Mouse (Mus musculus): ENCODE results near the gene Rpl23. TPM values are rescaled to one million over a fixed set of nuclear protein-coding genes. Genes with fewer than 3 reads are reported as not detected.
A peak's percentile ranks its signal among the peaks of the same experiment; 100 is the strongest.

The Rpl23 gene
- total RNA-seq, 2 experiments from 2014 or later = 454 to 515 TPM

DNA sequence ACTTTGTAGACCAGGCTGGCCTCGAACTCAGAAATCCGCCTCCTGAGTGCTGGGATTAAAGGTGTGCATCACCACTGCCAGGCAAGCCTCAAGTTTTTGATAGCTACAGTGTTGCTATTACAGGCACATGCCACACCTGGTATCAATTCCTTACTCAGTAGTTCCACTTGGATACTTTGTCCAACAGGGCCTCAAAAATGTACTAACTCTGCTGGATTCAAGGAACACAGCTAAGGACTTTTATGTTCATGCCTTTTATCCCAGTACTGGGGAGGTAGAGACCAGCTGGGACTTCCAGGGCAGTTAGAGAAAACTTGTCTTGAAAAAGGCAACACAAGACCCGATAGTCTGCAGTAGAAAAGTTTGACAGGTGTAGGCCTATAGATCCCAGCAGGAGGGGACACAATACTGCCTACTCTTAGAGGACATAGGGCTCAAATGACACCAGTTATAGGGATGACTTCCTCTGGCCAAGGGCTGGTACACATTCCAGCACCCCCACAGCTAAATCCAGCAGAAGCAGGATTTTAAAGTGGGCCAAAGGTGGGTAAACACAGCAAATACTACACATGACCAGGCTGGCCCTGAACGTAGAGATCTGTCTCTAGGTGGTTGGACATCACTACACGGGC, 5.6 kb downstream of the Rpl23 start:
- intact Hi-C loops (cut with DNase I) = no loop called here
- no peak for DNase-seq (ENCODE audit: low spot score)

DNA sequence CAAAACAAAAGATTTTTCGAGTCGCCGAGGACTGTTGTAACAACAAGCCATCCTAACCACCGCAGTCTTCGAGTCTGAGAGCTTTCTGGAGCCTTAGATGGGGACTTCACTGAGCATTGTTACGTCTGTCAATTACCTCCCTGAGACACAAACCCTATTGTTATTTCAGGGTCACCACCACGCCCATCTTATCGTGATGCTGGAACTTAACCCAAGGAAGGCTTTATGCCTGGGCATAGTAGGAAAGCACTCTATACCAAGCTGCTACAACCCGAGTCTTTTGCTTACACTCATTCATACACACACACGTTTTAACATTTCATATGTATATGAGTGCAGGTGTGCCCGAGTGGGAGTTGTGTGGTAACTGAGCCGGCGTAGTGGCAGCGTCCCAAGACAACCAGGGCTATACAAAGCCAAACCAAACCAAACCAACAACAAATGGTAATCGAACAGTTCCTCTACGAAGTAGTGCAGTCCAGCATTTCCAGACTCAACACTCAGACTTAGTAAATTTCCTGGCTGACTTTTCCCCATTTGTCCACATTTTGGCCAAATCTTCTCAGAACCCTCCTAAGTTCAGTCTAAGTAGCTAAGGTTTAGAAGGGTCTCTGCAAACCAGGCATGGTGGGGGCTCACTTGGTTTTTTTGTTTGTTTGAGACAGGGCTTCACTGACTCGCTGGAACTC, 6.3 kb downstream of the Rpl23 start, which contains the start of gene 1700001P01Rik:
TSS of gene 1700001P01Rik (minus strand) at position 111 of the 689 bp plus-strand sequence.
- intact Hi-C loops (cut with DNase I) = no loop called here
- no peak for DNase-seq (ENCODE audit: low spot score)

DNA sequence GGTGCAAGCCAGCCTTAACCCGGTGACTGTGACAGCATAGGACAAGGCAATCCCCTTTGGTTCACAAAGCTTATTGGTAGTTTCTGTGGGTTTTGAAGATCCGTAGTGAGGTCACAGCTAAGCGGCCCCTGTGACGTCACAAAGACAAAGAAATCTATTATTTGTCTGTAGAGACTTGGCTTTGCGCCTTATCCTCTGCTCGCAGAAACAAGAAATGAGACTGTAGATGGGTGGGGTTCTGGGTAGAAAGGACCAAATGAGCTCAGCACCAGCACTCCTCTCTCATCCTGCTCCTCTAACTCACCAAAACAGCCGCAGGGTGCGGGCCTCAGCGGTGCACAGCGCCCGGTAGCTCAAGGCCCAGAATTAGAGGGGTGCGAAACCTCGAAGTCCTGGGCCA, 7.1 kb downstream of the Rpl23 start:
- intact Hi-C loops (cut with DNase I) = no loop called here
- DNase-seq (ENCODE audit: low spot score) = no peak

DNA sequence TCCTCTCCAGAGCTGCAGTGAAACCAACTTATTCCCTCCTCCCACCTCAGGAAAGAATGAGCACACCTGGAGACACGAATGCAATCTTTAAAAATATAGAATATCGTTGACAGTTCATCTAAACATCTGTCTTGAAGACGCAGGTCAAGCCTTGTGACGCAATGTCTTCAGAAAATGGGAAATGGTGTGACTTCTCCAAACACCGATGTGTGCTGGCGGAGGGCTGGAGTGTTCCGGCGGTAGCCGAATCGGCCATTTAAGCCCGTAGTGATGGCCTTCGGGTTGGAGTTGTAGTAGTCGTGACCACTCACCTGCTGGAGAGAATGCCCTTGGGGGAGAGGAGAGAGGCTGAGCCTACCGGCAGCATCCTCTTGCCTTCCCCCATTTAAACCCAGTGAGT, 10.8 kb downstream of the Rpl23 start:
- intact Hi-C loops (cut with DNase I) = no loop called here
- no peak for DNase-seq (ENCODE audit: low spot score)

DNA sequence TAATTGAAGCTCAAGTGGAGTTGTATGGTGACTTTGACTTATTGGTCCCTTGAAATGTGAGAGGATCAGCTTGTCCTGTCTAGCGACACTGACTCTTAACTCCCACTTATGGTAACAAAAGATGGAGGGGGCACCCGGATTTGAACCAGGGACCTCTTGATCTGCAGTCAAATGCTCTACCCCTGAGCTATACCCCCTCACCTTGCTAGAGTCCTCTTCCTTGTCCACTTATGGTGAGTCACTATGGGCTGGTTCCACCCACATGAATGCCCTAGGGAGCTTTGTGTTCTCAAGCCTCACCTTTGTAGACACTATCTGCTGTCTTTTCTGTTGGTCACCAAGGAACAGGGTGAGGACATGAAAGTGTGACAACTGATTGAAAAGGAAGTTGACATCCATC, 12.5 kb downstream of the Rpl23 start:
- intact Hi-C loops (cut with DNase I) = no loop called here
- DNase-seq (ENCODE audit: low spot score) = no peak

DNA sequence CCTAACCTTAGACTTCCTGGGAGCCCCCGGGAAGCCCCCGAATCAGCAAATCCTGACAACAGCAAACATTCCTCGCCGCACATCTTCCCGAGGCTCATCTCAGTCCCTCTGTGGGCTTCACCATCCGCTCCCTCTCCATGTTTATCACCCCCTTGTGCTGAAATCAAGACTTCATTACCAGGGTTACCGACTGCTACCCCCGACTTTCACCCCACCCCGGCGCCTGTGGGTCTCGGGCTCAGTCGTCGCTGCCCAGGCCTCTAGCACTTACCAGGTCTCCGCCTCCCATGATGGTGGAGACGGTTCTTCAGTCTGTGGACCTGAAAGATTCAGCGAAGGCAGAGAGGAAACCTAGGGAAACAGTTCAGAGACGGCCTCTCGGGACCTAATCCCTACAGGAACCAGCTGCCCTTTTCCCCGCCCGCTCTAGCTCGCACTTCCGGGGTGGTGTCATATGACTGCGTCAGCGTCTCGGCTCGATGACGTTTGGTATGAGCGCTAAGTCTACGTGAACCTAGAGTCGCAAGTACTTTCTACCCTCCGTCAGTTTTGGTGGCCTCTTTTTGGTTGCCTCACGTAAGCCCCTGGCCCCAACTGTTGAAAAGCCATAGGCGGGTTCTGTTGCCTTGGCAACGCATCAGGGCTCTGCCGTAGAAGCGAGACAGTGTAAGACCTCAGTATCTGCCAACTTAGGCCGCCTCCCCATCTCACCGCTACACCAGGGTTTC, 15.9 kb downstream of the Rpl23 start, which contains the start of gene Cwc25:
TSS of gene Cwc25 (minus strand) at position 403 of the 728 bp plus-strand sequence.
- intact Hi-C loops (cut with DNase I) = loop anchor here (2.0 kb wide), 1 partner anchor 14 kb away; no protein-coding TSS in a partner anchor
- DNase-seq (ENCODE audit: low spot score) = peak; percentile 93

DNA sequence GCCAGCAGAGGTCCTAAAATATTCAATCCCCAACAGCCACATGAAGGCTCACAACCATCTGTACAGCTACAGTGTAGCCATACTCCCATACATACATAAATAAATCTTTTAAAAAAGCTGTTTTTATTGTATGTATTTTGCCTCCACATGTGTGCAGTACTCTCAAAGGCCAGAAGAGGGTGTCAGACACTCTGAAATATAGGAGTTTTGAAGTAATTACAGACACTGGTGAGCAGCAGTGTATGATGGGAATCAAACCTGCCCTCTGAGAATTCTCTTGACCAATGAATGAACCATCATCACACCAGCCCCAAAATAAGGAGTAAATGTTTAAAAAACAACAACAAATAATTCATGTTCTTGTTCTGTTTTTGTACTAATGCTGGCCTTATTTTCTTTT, 20.6 kb downstream of the Rpl23 start:
- no peak for DNase-seq (ENCODE audit: low spot score)
- intact Hi-C loops (cut with DNase I) = no loop called here

DNA sequence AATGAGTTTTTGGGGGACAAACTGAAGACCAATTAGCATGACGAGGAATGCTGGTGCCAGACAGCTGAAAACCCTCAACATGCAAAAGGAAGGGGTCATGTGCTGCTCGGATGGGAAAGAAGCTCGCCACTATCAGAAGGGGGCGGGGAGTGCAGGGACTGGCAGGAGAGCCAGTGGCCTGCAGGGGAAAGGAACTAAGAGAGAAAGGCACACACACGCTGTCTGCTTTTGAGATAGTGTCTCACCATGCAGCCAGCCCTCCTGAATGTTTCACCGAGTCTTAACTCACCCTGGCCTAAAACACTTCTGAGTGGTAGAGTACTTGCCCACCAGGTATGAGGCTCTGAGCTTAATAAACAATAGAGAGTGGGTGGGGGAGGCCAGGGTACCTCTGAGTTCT, 23.3 kb downstream of the Rpl23 start:
- no peak for DNase-seq (ENCODE audit: low spot score)
- intact Hi-C loops (cut with DNase I) = no loop called here

DNA sequence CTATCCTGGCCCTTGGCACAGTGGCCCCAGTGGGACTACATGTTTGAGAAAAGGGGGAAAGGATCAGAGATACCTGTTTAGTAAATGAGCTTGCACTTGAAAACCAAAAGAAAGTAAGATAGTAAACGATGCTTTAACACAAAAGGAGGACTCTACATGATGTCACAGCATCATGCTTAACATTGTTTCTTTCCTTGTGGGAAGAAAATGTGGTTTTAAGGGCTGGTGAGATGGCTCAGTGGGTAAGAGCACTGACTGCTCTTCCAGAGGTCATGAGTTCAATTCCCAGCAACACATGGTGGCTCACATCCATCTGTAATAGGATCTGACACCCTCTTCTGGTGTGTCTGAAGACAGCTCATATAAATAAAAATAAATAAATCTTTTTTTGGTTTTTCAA, 24.1 kb downstream of the Rpl23 start:
- DNase-seq (ENCODE audit: low spot score) = no peak
- intact Hi-C loops (cut with DNase I) = no loop called here

DNA sequence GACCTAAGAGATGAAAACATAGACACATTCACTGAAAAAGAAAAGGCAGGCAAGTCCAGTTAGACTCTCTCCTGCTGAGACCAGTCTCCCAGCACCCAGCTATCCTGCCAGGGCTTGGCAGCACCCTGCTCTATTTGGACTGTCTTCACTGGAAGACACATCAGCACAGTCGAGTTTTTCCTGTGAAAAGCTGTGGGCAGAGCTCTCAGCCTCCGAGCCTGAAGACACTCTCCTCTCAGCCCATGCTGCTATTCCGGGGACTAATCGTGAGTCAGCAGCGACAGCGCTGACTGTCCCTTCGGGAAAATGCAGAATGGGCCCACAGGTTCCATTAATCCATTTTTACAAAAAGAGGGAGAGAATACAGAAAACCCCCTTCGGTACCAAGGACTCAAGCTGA, 29.0 kb downstream of the Rpl23 start:
- no peak for DNase-seq (ENCODE audit: low spot score)
- intact Hi-C loops (cut with DNase I) = no loop called here

DNA sequence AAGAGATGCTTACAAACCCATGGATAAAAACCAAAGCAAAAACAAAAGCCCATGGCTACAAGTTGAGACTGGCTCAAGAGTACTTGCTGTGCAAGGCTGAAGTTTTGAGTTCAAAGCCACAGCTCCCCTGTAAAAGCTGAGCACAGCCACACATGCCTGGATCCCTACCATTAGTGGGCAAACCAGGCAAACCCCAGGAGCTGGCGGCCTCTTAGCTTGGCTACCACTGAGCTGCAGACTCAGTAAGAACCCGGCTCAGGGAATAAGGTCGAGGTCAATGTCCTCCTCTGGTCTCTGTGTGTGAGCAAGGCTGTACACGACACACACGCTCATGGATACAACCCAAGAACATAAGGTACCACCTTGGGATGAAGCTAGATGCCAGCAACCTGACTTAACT, 33.7 kb downstream of the Rpl23 start:
- intact Hi-C loops (cut with DNase I) = no loop called here

DNA sequence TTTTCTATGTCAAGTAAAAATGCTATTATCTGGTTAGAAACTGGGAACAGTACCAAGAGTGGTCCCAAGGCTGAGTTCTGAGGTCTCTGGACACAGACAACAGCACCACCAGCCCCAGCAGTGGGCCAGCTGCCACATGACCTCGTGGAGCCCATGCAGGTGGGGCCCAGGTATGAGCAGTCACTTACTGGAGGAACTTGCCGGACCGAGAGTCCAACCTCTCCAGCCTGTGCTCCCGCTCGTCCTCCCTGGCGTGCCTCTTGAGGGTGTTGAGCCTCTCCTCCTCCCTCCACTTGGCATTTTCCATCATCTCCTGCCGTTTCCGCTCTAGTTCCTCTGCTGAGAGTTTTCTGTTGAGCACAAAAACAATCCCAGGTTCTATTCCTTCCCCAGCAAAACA, 34.5 kb downstream of the Rpl23 start:
- DNase-seq (ENCODE audit: low spot score) = no peak
- intact Hi-C loops (cut with DNase I) = no loop called here

More for the DNA sequence above, 33.7 kb downstream of the Rpl23 start:
- DNase-seq (ENCODE audit: low spot score) = no peak

DNA sequence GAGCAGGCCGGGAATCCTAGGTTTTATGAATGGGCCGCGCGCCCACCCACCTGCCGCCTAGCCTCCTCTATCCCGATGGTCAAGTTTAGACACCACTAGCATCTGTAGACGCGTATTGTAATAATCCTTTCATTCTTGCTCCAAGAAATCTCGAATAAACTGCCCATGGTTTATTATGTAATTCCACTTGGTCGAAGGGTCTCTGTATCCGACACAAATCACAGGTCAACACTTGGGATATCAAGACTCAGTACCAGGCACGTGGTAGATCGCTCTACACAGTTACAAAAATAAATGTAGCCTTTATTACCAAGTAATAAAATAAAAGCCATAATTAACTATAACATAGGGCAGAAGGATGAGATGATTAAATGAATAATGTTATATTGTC, 36.9 kb downstream of the Rpl23 start:
- DNase-seq (ENCODE audit: low spot score) = no peak
- intact Hi-C loops (cut with DNase I) = no loop called here

DNA sequence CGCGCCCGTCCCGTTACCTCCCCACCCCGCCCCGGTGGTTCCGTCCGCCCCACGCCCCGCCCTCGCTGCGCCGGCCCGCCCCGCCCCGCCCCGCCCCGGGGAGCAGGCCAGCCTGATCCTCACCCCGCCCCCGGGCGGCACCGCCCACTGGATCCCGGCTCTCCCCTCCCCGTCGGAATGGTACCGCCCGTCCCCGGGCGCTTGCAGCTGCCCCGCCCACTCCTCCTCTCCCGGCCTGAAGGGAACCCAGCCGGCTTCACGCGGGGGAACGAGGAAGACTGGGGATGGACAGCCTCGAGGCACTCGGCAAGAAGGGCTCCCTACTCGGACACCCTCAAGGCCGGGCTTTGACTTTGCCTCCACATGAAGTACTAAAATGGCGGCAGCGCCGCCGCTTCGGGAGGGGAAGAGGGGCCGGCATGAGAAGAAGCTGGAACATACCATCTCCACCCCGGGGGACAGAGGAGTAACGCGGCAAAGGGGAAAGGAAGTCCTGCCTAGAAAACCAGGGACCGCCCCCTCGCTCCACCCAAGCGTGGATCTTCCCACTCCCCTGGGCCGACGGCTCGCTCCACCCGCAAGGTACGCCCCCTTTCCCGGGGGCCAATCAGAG, 37.4 kb downstream of the Rpl23 start:
- intact Hi-C loops (cut with DNase I) = loop anchor here (5.0 kb wide), 1 partner anchor 43 kb away; the partner anchor contains the start of genes Pcgf2 and Psmb3
- peak; percentile 97 for DNase-seq (ENCODE audit: low spot score)

DNA sequence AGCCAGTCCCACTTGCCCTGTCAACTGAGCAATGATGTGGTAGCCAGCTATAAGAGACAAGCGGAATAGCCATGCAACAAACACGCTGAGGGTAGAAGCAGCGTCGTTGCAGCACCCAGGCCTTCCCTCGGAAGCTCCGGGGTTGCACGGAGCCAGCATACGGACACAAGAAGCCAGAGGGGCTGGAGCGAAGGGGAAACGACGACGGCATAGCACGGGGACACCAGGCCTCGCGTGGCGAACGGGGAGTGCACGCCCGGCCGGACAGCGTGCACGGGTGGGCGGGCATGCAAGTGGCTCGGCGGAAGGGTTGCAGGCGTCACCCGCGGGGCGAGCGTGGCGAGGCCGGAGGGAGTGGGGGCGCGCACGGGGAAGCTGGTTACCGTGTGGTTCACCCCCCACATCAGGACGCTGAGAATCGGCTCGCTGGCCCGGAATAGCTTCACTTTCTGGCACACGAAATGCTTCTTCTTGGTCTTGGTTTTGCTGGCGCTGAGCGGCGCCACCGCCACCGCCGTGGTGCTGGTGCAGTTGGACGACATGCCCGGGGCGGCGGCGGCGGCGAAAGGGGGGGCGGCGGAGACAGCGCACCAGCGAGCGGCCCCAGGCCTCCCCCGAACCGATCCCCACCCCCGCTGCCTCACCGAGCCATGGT, 38.0 kb downstream of the Rpl23 start, which contains the start of gene Pip4k2b:
TSS of gene Pip4k2b (minus strand) at position 642 of the 655 bp plus-strand sequence.
- no peak for DNase-seq (ENCODE audit: low spot score)
- intact Hi-C loops (cut with DNase I) = loop anchor here (5.0 kb wide), 1 partner anchor 42 kb away; the partner anchor contains the start of genes Pcgf2 and Psmb3

DNA sequence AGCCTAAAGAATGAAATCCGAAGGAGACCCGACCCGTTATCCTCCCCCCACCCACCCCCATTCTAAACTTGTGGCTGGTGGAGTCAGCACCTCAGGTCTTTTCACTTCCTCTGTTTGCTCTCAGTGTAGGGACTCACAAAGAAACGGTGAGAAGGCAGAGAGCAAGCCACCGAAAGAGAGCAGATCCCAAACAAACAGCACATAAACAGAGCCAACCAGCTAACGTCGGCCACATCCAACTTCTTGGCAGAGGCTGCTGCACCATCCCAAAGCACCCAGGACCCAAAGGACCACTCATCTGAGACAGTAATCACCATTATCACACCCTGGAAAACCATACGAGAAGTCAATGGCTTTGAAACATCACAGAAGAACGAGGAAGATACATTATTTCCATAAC, 38.8 kb downstream of the Rpl23 start:
- intact Hi-C loops (cut with DNase I) = loop anchor here (5.0 kb wide), 1 partner anchor 41 kb away; the partner anchor contains the start of genes Pcgf2 and Psmb3

DNA sequence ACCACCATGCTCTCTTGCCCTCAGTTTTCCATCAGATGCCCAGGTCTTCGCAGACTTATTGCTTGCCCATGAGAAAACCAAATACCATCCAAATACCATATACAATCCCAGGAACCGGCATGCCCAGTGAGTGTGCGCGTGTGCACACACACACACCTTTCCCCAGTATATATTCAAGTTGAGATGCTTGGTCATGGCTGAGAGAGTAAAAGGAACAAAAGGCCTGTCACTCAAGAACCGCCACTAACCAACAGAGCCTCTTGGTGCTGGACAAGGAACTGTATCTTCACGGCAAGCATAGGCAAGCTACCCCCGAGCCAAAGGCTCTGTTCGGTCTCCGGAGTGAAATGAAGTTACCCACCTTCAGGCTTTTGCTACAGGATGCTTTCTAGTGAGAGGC, 39.6 kb downstream of the Rpl23 start:
- no peak for DNase-seq (ENCODE audit: low spot score)
- intact Hi-C loops (cut with DNase I) = loop anchor here (5.0 kb wide), 1 partner anchor 40 kb away; the partner anchor contains the start of genes Pcgf2 and Psmb3

More for the DNA sequence above, 38.8 kb downstream of the Rpl23 start:
- no peak for DNase-seq (ENCODE audit: low spot score)

DNA sequence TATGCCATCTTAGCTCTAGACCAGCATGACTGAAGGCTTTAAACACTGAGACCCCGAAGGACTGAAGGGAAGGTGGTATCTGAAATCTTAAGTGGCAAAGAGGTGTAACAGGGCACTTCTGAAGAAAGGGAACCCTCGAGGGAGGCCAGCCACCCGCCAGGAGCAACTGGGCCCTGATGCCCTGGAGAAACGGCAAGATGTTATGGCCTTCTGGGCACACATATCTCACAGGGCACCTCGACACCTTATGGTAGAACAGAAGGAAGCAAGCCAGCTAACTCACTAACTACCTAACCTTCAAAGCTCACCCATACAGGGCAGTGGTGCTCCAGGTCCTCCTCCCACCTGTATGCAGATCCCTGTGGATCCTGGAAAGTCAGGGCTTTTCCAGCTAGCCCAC, 40.1 kb downstream of the Rpl23 start:
- no peak for DNase-seq (ENCODE audit: low spot score)
- intact Hi-C loops (cut with DNase I) = loop anchor here (5.0 kb wide), 1 partner anchor 40 kb away; the partner anchor contains the start of genes Pcgf2 and Psmb3

DNA sequence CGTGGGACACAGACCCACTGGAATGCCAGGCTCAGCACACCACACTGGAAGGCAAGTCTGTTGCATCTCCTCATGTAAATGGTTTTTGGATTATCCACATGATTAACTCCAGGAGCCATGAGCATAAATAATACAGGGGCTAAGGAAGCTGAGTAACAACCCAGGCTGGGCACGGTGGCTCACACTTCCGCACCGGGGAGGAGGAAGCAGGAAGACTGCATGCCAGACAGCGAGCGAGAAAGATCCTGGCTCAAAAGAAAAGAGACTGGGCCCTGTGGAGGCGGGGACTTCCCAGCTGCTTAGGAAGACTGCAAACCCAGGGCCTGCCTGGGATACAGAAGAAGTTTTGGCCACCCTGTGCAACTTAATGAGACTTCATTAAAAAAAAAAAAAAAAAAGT, 42.0 kb downstream of the Rpl23 start:
- DNase-seq (ENCODE audit: low spot score) = no peak
- intact Hi-C loops (cut with DNase I) = loop anchor here (5.0 kb wide), 1 partner anchor 38 kb away; the partner anchor contains the start of genes Pcgf2 and Psmb3
